Mouse (Mus musculus) urinary bladder, postnatal 25 days (tissue): ENCODE results near the gene Olfr804.

Experiments
- DNase-seq: peaks from one replicate; pipeline ENCODE4 v3.0.0; 2022; ENCODE audit warnings: low spot score

Gene Olfr804

GRCm38 (mm10) chr10:129702910-129703309 lies at the start of gene Olfr804:
Gene Olfr804 (plus strand): TSS chr10:129703210.
- DNase-seq: no peak

GRCm38 (mm10) chr10:129657394-129657793 lies 45.6 kb upstream of the Olfr804 start, which contains the start of gene Olfr800:
Gene Olfr800 (plus strand): TSS chr10:129657694.
- DNase-seq: no peak

- no peak for DNase-seq
These were observed 29.2 kb upstream of the Olfr804 start, which contains the start of gene Olfr801 for GRCm38 (mm10) chr10:129673765-129674164. Gene Olfr801 (minus strand): TSS chr10:129673865.

- no peak for DNase-seq
These were observed 14.9 kb upstream of the Olfr804 start, which contains the start of gene Olfr802 for GRCm38 (mm10) chr10:129688069-129688468. Gene Olfr802 (minus strand): TSS chr10:129688169.

GRCm38 (mm10) chr10:129694186-129694585 lies 8.8 kb upstream of the Olfr804 start, which contains the start of gene Olfr803:
Gene Olfr803 (minus strand): TSS chr10:129694286.
- DNase-seq: no peak

- no peak for DNase-seq
These were observed 26.3 kb downstream of the Olfr804 start, which contains the start of gene Olfr805 for GRCm38 (mm10) chr10:129729275-129729674. Gene Olfr805 (minus strand): TSS chr10:129729375.

GRCm38 (mm10) chr10:129741821-129742220 lies 38.8 kb downstream of the Olfr804 start, which contains the start of gene Olfr806:
Gene Olfr806 (minus strand): TSS chr10:129741921.
- no peak for DNase-seq

GRCm38 (mm10) chr10:129757693-129758092 lies 54.7 kb downstream of the Olfr804 start, which contains the start of gene Olfr807:
Gene Olfr807 (minus strand): TSS chr10:129757793.
- DNase-seq: no peak
